Mouse (Mus musculus): ENCODE measurements around the gene Ski. TPM values are rescaled to one million over a fixed set of nuclear protein-coding genes. Genes with fewer than 3 reads are reported as not detected.
A peak's percentile ranks its signal among the peaks of the same experiment; 100 is the strongest.

Gene Ski
- total RNA-seq, 2 experiments from 2014 or later: 118 TPM

- no peak for DNase-seq (ENCODE audit: low spot score in 2 of 2)
Measured at GRCm38 (mm10) chr4:155215773-155216630, 6.4 kb downstream of the Ski start.

DNA sequence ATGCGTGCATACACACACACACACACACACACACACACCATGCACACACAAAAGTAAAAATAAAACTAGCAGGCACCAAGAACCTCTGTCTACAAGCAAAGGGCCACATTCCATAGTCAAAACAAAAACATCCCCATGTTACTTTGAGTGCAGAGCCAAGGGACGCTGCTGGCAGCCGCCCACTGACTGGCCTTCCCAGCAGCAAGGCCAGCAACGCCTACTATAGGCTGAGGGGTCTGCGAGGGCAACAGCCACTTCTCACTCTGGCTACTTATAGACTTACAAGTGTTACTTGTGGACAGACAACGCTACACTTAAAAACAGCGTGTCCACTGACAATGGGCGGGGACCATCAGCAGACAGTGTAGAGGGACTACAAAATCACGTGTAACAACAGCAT lies 7.2 kb downstream of the Ski start:
- DNase-seq (ENCODE audit: low spot score in 2 of 2): no peak

DNA sequence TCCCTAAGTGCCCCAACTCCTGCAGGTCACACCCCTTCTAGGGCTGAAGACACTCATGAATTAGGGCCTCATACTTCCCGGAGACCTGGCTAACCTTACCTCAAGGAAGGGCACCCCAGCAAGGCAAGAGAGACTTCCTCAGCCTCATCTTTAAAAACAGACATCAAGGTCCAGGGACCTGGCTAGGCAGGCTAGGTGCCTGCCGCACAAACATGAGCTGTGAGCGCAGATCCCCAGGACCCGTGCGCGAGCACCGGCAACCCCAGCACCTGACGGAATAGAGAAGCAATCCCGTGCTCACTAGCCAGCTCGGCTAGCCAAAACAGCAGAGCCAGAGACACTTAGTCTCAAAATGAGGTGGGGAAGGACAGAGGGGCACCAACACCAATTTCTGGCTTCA lies 7.6 kb downstream of the Ski start:
- no peak for DNase-seq (ENCODE audit: low spot score in 2 of 2)

DNA sequence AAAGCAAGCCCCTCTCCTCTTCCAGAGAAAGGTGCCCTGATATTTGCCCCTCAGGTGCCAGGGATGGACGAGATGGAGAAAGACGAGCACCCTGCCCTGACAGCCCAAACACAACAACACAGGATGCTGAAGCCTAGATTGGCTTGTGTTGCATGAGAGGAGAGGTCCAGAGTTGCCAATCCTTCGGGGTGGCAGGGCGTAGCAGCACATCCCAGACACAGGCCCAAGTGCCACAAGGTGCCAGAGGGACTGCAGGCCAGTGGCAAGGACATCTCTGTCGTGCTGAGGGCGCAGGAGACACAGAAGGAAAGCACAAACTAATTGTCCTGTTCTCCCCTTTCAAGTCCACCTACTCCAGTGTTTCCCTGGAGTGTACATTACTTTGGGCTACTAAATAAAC lies 8.2 kb downstream of the Ski start:
- DNase-seq (ENCODE audit: low spot score in 2 of 2): no peak

- no peak for DNase-seq (ENCODE audit: low spot score in 2 of 2)
Measured at GRCm38 (mm10) chr4:155213752-155214054, 8.7 kb downstream of the Ski start.

GRCm38 (mm10) chr4:155213052-155213751 lies 9.2 kb downstream of the Ski start:
- DNase-seq (ENCODE audit: low spot score in 2 of 2): peak; percentile 57

DNA sequence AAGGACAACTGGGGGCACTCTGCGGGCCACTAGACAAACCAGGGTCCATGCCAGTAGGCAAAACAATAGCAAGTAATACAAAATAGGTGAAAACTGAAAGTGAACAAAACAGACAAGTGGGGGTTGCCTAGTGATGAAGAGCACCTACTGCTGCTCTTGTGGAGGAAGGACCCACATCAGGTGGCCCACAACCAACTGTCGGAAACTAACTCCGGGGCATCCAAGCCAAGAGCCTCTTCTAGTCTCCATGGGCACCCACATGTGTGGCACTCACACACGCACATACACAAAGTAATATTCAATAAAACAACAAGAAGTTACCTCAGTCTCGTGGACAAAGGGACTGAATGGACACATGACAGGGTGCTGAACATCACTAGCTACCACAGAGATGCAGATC lies 12.9 kb downstream of the Ski start:
- DNase-seq (ENCODE audit: low spot score in 2 of 2): no peak

DNA sequence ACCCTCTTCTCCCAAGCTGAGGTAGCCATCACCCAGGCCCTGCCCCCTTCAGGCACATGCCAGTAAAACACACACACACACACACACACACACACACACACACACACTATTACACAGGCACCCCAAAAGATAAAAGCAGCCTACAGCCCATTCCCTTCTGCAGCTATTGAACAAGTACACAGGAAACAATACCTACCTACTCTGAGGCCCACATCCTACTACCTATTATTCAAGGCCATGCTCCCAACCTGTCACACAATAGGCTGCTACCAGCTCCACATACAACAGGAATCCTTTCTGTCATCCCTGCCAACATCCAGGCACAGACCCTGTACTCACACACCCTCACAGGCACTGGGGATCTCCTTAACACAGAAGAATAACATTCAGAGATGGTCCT lies 13.3 kb downstream of the Ski start:
- DNase-seq (ENCODE audit: low spot score in 2 of 2): no peak

- no peak for DNase-seq (ENCODE audit: low spot score in 2 of 2)
Measured at GRCm38 (mm10) chr4:155208613-155209012, 13.8 kb downstream of the Ski start.

- no peak for DNase-seq (ENCODE audit: low spot score in 2 of 2)
Measured at GRCm38 (mm10) chr4:155207841-155208240, 14.6 kb downstream of the Ski start.

GRCm38 (mm10) chr4:155206498-155206897 lies 15.9 kb downstream of the Ski start:
- no peak for DNase-seq (ENCODE audit: low spot score in 2 of 2)

DNA sequence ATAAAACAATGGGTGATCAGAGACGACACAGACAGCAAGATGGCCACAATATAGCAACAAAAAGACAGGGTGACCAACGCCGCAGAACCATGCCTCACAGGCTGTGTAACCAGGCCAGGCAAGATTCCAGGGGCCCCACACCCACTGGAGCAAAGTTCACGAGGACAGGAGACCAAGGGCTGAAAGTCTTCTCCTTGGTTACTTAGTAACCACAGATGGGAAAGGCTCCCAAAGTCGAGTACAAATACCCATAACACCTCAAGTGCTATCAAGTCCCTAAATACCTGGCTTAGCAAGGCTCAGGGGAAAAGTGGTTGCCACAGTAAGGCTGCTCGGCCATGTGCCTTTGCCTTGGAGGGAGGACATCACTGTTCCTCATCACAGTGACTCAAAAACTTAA lies 16.5 kb downstream of the Ski start:
- DNase-seq (ENCODE audit: low spot score in 2 of 2): no peak

DNA sequence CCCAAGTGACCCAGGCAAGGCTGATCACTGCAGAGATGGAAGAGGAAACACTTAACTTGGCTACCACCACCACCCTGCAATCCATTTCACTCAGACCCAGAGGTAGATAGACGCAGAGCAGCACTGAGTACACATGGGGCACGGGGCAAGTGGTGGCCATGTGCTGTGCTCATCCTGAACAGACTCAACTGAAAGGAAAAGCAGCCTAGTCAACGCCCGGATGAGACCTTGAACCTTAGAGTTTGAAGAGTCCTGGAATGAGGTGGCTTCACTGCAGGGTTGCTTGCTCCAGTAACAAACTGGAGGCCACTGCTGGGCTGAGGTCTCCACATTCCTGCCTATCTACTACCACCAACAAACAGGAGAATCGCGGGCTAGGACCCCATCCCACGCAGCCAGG lies 20.6 kb downstream of the Ski start:
- DNase-seq (ENCODE audit: low spot score in 2 of 2): no peak

- no peak for DNase-seq (ENCODE audit: low spot score in 2 of 2)
Measured at GRCm38 (mm10) chr4:155200861-155201390, 21.5 kb downstream of the Ski start.

- DNase-seq (ENCODE audit: low spot score in 2 of 2): no peak
Measured at GRCm38 (mm10) chr4:155197726-155198125, 24.7 kb downstream of the Ski start.

GRCm38 (mm10) chr4:155195204-155195603 lies 27.2 kb downstream of the Ski start:
- DNase-seq (ENCODE audit: low spot score in 2 of 2): no peak

GRCm38 (mm10) chr4:155190275-155190674 lies 32.1 kb downstream of the Ski start:
- DNase-seq (ENCODE audit: low spot score in 2 of 2): no peak

DNA sequence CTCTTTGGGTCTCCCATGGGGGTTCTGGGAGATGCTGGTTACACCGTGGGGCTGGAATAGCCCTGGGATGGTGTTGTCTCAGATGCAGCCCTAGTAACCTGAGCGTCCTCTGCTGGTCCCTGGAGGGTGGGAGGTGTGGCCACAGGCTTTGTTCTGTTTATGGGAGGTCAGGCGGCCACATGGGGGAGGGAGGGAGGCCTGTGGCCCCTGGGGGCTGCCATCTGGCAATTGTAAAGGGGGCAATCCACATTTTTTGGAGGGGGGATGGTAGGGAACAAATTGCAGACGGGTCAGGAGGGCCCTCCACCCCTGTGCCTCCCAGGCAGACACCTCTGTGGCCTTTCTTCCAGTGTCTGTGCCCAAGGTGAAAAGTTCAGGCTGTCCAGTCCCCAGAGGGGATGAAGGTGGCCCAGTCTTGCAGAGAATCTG lies 32.7 kb downstream of the Ski start:
- no peak for DNase-seq (ENCODE audit: low spot score in 2 of 2)

DNA sequence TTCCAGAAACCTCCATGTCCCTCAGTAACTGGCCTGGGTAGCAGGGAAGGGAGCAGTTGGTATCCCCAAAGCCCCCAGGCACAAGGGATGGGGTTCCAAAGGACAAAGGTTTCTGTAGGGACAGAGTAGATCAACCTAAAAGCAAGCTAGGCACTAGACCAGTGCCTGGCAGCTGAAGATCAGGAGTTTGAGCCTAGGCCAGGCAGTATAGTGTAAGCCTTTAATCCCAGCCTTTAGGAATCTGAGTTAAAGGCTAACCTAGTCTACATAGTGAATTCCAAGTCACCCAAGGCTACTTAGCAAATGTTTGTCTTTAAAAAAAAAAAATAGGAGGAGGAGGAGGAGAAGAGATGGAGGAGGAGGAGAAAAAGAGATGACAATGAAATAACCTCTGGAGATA lies 33.6 kb downstream of the Ski start:
- no peak for DNase-seq (ENCODE audit: low spot score in 2 of 2)

DNA sequence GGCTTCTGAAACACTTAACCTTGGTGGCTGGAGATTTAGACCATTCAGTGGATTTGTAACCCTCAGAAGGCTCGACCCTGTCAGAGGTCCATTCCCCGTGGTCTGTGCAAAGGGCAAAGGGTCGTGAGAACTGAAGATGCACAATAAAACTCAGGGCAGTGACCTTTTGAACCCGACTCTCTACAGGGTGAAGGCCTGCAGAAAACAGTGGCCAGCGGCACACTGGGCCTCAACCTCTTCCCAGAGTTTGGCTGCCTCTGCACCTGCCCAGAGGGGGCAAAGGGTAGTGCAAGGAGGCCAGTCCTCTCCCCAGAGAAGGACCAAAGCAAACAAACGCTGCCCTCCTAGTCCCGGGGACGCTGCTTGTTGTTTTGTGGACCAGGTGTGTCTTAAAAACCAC lies 34.1 kb downstream of the Ski start:
- DNase-seq (ENCODE audit: low spot score in 2 of 2): no peak

DNA sequence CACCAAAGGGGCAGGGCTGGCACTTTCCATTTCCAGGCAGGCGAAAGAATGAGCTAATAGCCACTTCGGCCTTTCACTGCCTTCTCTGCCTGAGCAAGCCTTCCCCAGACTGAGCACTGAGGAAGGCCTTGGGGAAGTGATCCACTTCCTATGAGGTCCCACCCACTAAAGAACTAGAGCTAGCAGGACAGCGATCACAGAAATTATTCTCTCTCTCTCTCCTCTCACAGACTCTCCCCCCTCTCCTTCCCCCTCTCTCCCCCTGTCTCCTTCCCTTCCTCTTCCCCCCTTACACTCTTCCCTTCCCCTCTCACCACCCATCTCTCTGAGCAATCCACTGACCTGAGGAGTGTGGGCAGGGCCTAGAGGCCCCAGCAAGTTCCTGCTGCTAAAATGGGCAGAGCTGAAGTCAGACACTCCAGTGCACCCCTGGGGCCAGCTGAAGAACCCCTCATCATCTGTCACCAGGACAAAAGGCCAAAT lies 35.2 kb downstream of the Ski start:
- DNase-seq (ENCODE audit: low spot score in 2 of 2): no peak

- no peak for DNase-seq (ENCODE audit: low spot score in 2 of 2)
Measured at GRCm38 (mm10) chr4:155185845-155186244, 36.5 kb downstream of the Ski start.
